Mouse (Mus musculus): ENCODE measurements around the gene Prelid3b. TPM values are rescaled to one million over a fixed set of nuclear protein-coding genes. Genes with fewer than 3 reads are reported as not detected.

Prelid3b gene
- polyA plus RNA-seq, 1 experiment = 36.2 TPM

- Histone ChIP-seq H3K36me3 (ENCODE audit: control insufficient read depth, insufficient read depth, low read length) (no peaks in the 10 kb centered on the region), H3K27ac (ENCODE audit: insufficient read depth, low read depth, low read length) (peak overlapping the region; percentile 100), H3K4me1 (ENCODE audit: control insufficient read depth, insufficient read depth, insufficient read length, low read length) (peaks cover 22% of the 10 kb centered on the region; the same call in 1 of the 2 replicates), H3K27me3 (ENCODE audit: control insufficient read depth, insufficient read depth, low read length) (no peaks in the 10 kb centered on the region), H3K4me3 (ENCODE audit: low read depth, low read length) (peak overlapping the region; percentile 43)
- 30% methylated on average over 3 of the region's 3 CpGs for WGBS
- TF ChIP-seq POLR2A (IDR thresholded peaks at IDR 0.05; ENCODE audit: low read depth, low read length) = no peak; the same call in 1 of the 2 replicates
- TF ChIP-seq CTCF (IDR thresholded peaks at IDR 0.05; ENCODE audit: extremely low read depth, insufficient read length, insufficient replicate concordance, low read depth, low read length) = no peak
Measured at GRCm38 (mm10) chr2:174477543-174478319, 4.8 kb upstream of the Prelid3b start.

GRCm38 (mm10) chr2:174473550-174473927 is 658 bp upstream of the Prelid3b start:
- 51% methylated on average over 5 of the region's 5 CpGs for WGBS
- Histone ChIP-seq H3K4me1 (ENCODE audit: control insufficient read depth, insufficient read depth, insufficient read length, low read length) (peaks cover 39% of the 10 kb centered on the region), H3K4me3 (ENCODE audit: low read depth, low read length) (no peak overlapping the region), H3K27me3 (ENCODE audit: control insufficient read depth, insufficient read depth, low read length) (no peaks in the 10 kb centered on the region), H3K27ac (ENCODE audit: insufficient read depth, low read depth, low read length) (peak overlapping the region; percentile 91), H3K36me3 (ENCODE audit: control insufficient read depth, insufficient read depth, low read length) (peaks cover 11% of the 10 kb centered on the region)
- no peak for TF ChIP-seq CTCF (IDR thresholded peaks at IDR 0.05; ENCODE audit: extremely low read depth, insufficient read length, insufficient replicate concordance, low read depth, low read length)

- 2% methylated on average over 30 of the region's 30 CpGs for WGBS
- Histone ChIP-seq H3K27me3 (ENCODE audit: control insufficient read depth, insufficient read depth, low read length) (no peaks in the 10 kb centered on the region), H3K27ac (ENCODE audit: insufficient read depth, low read depth, low read length) (peak overlapping the region; percentile 94), H3K4me3 (ENCODE audit: low read depth, low read length) (peak overlapping the region; percentile 78), H3K36me3 (ENCODE audit: control insufficient read depth, insufficient read depth, low read length) (peaks cover 19% of the 10 kb centered on the region), H3K4me1 (ENCODE audit: control insufficient read depth, insufficient read depth, insufficient read length, low read length) (peaks cover 34% of the 10 kb centered on the region)
- no peak for TF ChIP-seq POLR2A (IDR thresholded peaks at IDR 0.05; ENCODE audit: low read depth, low read length)
Measured at GRCm38 (mm10) chr2:174472407-174472806, 474 bp downstream of the Prelid3b start.

GRCm38 (mm10) chr2:174470786-174471405 is 2.0 kb downstream of the Prelid3b start:
- peaks cover 29% of the 10 kb centered on the region for H3K36me3 ChIP-seq (ENCODE audit: control insufficient read depth, insufficient read depth, low read length)
- H3K4me3 ChIP-seq (ENCODE audit: low read depth, low read length) = peak overlapping the region; percentile 9; the same call in 1 of the 2 replicates
- peaks cover 25% of the 10 kb centered on the region for H3K4me1 ChIP-seq (ENCODE audit: control insufficient read depth, insufficient read depth, insufficient read length, low read length)
- no peaks in the 10 kb centered on the region for H3K27me3 ChIP-seq (ENCODE audit: control insufficient read depth, insufficient read depth, low read length)
- H3K27ac ChIP-seq (ENCODE audit: insufficient read depth, low read depth, low read length) = no peak overlapping the region
- WGBS = 54% methylated on average over 7 of the region's 7 CpGs
- no peak for TF ChIP-seq CTCF (IDR thresholded peaks at IDR 0.05; ENCODE audit: extremely low read depth, insufficient read length, insufficient replicate concordance, low read depth, low read length)
- TF ChIP-seq POLR2A (IDR thresholded peaks at IDR 0.05; ENCODE audit: low read depth, low read length) = no peak

GRCm38 (mm10) chr2:174470333-174470732 is 2.5 kb downstream of the Prelid3b start:
- Histone ChIP-seq H3K4me3 (ENCODE audit: low read depth, low read length) (no peak overlapping the region), H3K4me1 (ENCODE audit: control insufficient read depth, insufficient read depth, insufficient read length, low read length) (peaks cover 25% of the 10 kb centered on the region), H3K27ac (ENCODE audit: insufficient read depth, low read depth, low read length) (no peak overlapping the region), H3K27me3 (ENCODE audit: control insufficient read depth, insufficient read depth, low read length) (no peaks in the 10 kb centered on the region), H3K36me3 (ENCODE audit: control insufficient read depth, insufficient read depth, low read length) (peaks cover 33% of the 10 kb centered on the region)
- 54% methylated on average over 4 of the region's 4 CpGs for WGBS
- TF ChIP-seq CTCF (IDR thresholded peaks at IDR 0.05; ENCODE audit: extremely low read depth, insufficient read length, insufficient replicate concordance, low read depth, low read length) (no peak), POLR2A (IDR thresholded peaks at IDR 0.05; ENCODE audit: low read depth, low read length) (no peak)

GRCm38 (mm10) chr2:174463789-174464523 is 8.9 kb downstream of the Prelid3b start, which contains the start of gene Atp5e:
TSS of gene Atp5e (minus strand) at chr2:174464105.
- 0 out of 2 replicates have a peak, but pooled peaks have one; percentile 35 for TF ChIP-seq POLR2A (IDR thresholded peaks at IDR 0.05; ENCODE audit: low read depth, low read length)
- no peak for TF ChIP-seq CTCF (IDR thresholded peaks at IDR 0.05; ENCODE audit: extremely low read depth, insufficient read length, insufficient replicate concordance, low read depth, low read length)
- WGBS = 1% methylated on average over 48 of the region's 48 CpGs

GRCm38 (mm10) chr2:174463370-174463769 is 9.5 kb downstream of the Prelid3b start:
- Histone ChIP-seq H3K27ac (ENCODE audit: insufficient read depth, low read depth, low read length) (peak overlapping the region; percentile 73), H3K4me3 (ENCODE audit: low read depth, low read length) (peak overlapping the region; percentile 70), H3K4me1 (ENCODE audit: control insufficient read depth, insufficient read depth, insufficient read length, low read length) (no peaks in the 10 kb centered on the region), H3K36me3 (ENCODE audit: control insufficient read depth, insufficient read depth, low read length) (peaks cover 51% of the 10 kb centered on the region), H3K27me3 (ENCODE audit: control insufficient read depth, insufficient read depth, low read length) (no peaks in the 10 kb centered on the region)
- 15% methylated on average over 10 of the region's 10 CpGs for WGBS
- TF ChIP-seq CTCF (IDR thresholded peaks at IDR 0.05; ENCODE audit: extremely low read depth, insufficient read length, insufficient replicate concordance, low read depth, low read length) = no peak
- TF ChIP-seq POLR2A (IDR thresholded peaks at IDR 0.05; ENCODE audit: low read depth, low read length) = no peak

More at GRCm38 (mm10) chr2:174463789-174464523, 8.9 kb downstream of the Prelid3b start, which contains the start of gene Atp5e:
- no peaks in the 10 kb centered on the region for H3K4me1 ChIP-seq (ENCODE audit: control insufficient read depth, insufficient read depth, insufficient read length, low read length)
- peak within 1 kb of the TSS; percentile 73 for H3K27ac ChIP-seq (ENCODE audit: insufficient read depth, low read depth, low read length)
- no peaks in the 10 kb centered on the region for H3K27me3 ChIP-seq (ENCODE audit: control insufficient read depth, insufficient read depth, low read length)
- H3K4me3 ChIP-seq (ENCODE audit: low read depth, low read length) = peak within 1 kb of the TSS; percentile 70
- peaks cover 55% of the 10 kb centered on the region for H3K36me3 ChIP-seq (ENCODE audit: control insufficient read depth, insufficient read depth, low read length)
